Mouse (Mus musculus): ENCODE data around the gene Prkca.

GRCm38 (mm10) chr11:107969943-107970342, 373.8 kb downstream of the Prkca start:
- no peak for TF ChIP-seq CTCF (IDR thresholded peaks at IDR 0.05; ENCODE audit: low read depth)
- TF ChIP-seq EP300 (IDR thresholded peaks at IDR 0.05; ENCODE audit: low read depth), result no peak
